Mouse (Mus musculus): Measurements from ENCODE around the gene Gfi1. TPM values are rescaled to one million over a fixed set of nuclear protein-coding genes. Genes with fewer than 3 reads are reported as not detected.

The Gfi1 gene
- polyA plus RNA-seq, 1 experiment from 2014 or later = not detected

DNA sequence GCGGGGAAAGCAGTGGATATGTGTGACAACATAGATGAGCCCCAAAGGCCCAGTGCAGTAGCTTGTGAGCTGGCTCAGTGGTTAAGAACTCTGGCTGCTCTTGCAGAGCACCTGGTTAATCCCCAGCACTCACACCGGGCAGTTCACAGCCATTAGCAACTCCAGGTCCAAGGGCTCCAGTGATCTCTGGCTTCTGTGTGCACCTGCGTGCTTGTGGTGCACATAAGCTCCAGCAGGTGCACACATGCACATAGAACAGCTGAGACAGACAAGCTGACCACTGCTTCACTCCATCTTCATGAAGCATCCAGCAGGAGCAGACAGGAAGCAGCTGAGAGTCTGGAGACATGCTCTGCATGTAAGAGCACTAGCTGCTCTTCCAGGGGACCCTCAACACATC is 12.5 kb upstream of the Gfi1 start:
- Histone ChIP-seq H3K4me1 (0 out of 2 replicates have a peak, but pooled peaks cover 4% of the 10 kb centered on the region), H3K9ac (replicated peaks) (no peak overlapping the region), H3K9me3 (no peaks in the 10 kb centered on the region), H3K36me3 (no peaks in the 10 kb centered on the region), H3K4me3 (no peak overlapping the region), H3K27ac (replicated peaks) (no peak overlapping the region), H3K27me3 (no peaks in the 10 kb centered on the region), H3K4me2 (replicated peaks) (no peak overlapping the region)
- ATAC-seq (replicated peaks) = no peak
- 77% methylated on average over 3 of the region's 3 CpGs for WGBS

DNA sequence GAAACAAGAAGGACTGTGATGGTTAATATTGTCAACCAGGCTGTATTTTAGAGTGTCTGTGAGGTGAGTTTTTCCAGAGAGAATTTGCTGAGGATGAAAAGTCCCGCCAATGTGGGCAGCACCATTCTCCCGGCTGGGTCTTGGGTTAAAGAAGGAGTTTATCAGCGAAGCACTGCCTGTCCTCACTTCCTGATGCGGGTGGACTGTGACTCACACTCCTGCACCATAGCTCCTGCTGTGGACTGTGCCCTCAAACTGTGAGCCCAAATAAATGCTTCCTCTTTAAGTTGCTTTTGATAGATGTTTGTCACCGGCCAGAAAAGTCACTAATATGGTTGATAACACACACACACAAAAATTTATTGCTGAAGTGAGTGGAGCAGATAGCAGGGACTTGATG is 10.3 kb upstream of the Gfi1 start:
- WGBS = 87% methylated on average over 5 of the region's 5 CpGs

DNA sequence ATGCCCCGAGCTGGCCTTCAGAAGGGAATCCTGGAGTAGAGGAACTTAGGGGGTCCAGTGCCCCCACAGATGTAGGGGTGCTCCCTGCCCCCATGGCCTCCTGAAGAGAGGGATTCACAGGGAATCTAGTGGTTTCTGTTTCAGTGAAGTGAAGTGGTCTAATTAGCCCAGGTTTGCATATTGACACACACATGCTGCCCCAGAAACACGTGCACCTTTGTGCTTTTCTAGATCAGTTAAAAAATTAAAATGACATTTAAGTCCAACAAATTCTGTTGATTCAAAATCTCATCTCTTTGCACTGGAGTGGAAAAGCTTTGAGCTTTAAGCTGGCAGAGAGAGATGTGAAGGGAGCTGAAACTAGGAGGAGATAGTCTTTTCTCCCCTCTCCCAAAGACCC is 6.0 kb upstream of the Gfi1 start:
- Histone ChIP-seq H3K9me3 (no peaks in the 10 kb centered on the region), H3K27me3 (peaks cover 41% of the 10 kb centered on the region), H3K4me2 (replicated peaks) (no peak overlapping the region), H3K36me3 (no peaks in the 10 kb centered on the region), H3K4me1 (peaks cover under 1% of the 10 kb centered on the region), H3K4me3 (no peak overlapping the region), H3K27ac (replicated peaks) (no peak overlapping the region), H3K9ac (replicated peaks) (no peak overlapping the region)
- no peak for ATAC-seq (replicated peaks)
- 20% methylated on average over 2 of the region's 2 CpGs for WGBS

More for the DNA sequence above, 10.3 kb upstream of the Gfi1 start:
- 0 out of 2 replicates have a peak, but pooled peaks cover 4% of the 10 kb centered on the region for H3K4me1 ChIP-seq
- H3K36me3 ChIP-seq = no peaks in the 10 kb centered on the region
- ATAC-seq (replicated peaks) = no peak
- H3K27me3 ChIP-seq = 0 out of 2 replicates have a peak, but pooled peaks cover 7% of the 10 kb centered on the region
- no peak overlapping the region for H3K4me2 ChIP-seq (replicated peaks)
- no peak overlapping the region for H3K4me3 ChIP-seq
- H3K27ac ChIP-seq (replicated peaks) = no peak overlapping the region
- no peak overlapping the region for H3K9ac ChIP-seq (replicated peaks)
- no peaks in the 10 kb centered on the region for H3K9me3 ChIP-seq

- Histone ChIP-seq H3K4me2 (replicated peaks) (no peak overlapping the region), H3K9me3 (no peaks in the 10 kb centered on the region), H3K27me3 (peaks cover 46% of the 10 kb centered on the region), H3K27ac (replicated peaks) (no peak overlapping the region), H3K4me1 (peaks cover 5% of the 10 kb centered on the region), H3K4me3 (no peak overlapping the region), H3K9ac (replicated peaks) (no peak overlapping the region), H3K36me3 (no peaks in the 10 kb centered on the region)
- ATAC-seq (replicated peaks) = no peak
- 55% methylated on average over 3 of the region's 3 CpGs for WGBS
Observed at GRCm38 (mm10) chr5:107731408-107731807, 5.6 kb upstream of the Gfi1 start.

DNA sequence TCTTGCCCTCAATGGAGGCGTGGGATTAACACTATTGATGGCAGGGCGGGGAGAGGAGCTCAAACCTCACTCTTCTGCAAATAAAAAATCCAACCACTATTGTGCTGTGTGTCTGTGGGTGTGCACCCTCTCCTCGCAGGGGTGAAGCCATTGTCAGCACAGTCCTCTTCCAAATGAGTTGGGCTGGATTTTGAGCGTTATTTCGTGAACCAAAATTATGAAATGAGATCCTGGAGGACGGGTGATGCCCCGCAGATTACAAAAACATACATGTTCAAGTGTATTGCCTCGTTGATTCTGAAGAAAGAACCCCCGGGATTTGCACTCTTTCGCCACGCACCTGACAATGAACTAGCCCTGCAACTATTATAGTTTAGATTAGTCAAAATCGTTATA is 1.2 kb upstream of the Gfi1 start:
- WGBS = 9% methylated on average over 12 of the region's 12 CpGs
- peaks cover 39% of the 10 kb centered on the region for H3K4me1 ChIP-seq
- H3K27ac ChIP-seq (replicated peaks) = no peak overlapping the region
- peaks cover 76% of the 10 kb centered on the region for H3K27me3 ChIP-seq
- H3K36me3 ChIP-seq = no peaks in the 10 kb centered on the region
- peak overlapping the region; percentile 21; the same call in 1 of the 2 replicates for H3K4me3 ChIP-seq
- no peak for ATAC-seq (replicated peaks)
- H3K4me2 ChIP-seq (replicated peaks) = peak overlapping the region; percentile 29; the same call in 1 of the 2 replicates
- H3K9me3 ChIP-seq = no peaks in the 10 kb centered on the region
- H3K9ac ChIP-seq (replicated peaks) = no peak overlapping the region

- Histone ChIP-seq H3K4me2 (replicated peaks) (peak overlapping the region; percentile 29), H3K9ac (replicated peaks) (no peak overlapping the region), H3K36me3 (no peaks in the 10 kb centered on the region), H3K27me3 (peaks cover 79% of the 10 kb centered on the region), H3K9me3 (no peaks in the 10 kb centered on the region), H3K4me3 (peak overlapping the region; percentile 21), H3K4me1 (peaks cover 45% of the 10 kb centered on the region), H3K27ac (replicated peaks) (no peak overlapping the region)
- ATAC-seq (replicated peaks) = no peak
- under 1% methylated on average over 57 of the region's 57 CpGs for WGBS
Observed at GRCm38 (mm10) chr5:107726281-107727006, 608 bp upstream of the Gfi1 start.

DNA sequence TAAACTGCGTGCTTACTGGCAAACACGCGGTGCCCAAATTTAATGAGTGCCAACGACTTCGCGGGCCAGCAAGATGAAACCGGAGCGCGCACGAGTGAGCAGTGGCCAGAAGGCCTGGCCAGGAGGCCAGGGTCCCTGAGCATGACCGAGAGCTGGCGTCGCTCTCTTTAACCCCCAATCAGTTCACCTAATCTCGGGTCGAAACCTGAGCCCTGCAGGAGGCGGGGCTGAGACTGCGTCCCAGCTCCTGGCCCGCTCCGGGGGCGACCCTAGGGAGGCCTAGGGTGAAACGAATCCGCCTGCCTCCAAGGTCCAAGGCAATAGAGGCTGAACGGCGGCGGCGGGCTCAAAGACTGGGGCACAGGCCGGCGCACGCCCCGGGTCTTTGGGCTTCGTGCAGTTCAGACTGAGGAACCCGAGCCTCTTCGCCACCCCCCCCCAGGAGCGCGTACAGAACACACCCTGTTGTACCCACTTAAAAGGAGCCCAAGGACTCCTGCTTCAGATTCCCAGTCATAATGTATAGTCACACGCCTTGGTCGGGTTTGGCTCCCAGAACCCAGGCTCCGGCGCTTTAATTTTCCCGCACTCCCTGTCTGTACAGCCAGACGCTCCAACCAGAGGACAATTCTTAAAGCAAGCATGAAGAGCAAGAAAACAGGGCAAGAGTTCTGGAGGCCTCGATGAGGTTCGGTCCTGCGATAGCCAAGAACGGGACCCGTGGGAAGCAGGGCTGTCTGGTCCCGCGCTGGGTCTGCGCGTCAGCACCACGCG is 988 bp downstream of the Gfi1 start:
- under 1% methylated on average over 52 of the region's 52 CpGs for WGBS
- Histone ChIP-seq H3K36me3 (no peaks in the 10 kb centered on the region), H3K9me3 (no peaks in the 10 kb centered on the region), H3K9ac (replicated peaks) (no peak overlapping the region), H3K4me1 (peaks cover 52% of the 10 kb centered on the region), H3K27me3 (peaks cover 84% of the 10 kb centered on the region), H3K4me3 (peak overlapping the region; percentile 18), H3K27ac (replicated peaks) (no peak overlapping the region), H3K4me2 (replicated peaks) (peak overlapping the region; percentile 7; the same call in 1 of the 2 replicates)
- peak; percentile 6; the same call in 1 of the 2 replicates for ATAC-seq (replicated peaks)

DNA sequence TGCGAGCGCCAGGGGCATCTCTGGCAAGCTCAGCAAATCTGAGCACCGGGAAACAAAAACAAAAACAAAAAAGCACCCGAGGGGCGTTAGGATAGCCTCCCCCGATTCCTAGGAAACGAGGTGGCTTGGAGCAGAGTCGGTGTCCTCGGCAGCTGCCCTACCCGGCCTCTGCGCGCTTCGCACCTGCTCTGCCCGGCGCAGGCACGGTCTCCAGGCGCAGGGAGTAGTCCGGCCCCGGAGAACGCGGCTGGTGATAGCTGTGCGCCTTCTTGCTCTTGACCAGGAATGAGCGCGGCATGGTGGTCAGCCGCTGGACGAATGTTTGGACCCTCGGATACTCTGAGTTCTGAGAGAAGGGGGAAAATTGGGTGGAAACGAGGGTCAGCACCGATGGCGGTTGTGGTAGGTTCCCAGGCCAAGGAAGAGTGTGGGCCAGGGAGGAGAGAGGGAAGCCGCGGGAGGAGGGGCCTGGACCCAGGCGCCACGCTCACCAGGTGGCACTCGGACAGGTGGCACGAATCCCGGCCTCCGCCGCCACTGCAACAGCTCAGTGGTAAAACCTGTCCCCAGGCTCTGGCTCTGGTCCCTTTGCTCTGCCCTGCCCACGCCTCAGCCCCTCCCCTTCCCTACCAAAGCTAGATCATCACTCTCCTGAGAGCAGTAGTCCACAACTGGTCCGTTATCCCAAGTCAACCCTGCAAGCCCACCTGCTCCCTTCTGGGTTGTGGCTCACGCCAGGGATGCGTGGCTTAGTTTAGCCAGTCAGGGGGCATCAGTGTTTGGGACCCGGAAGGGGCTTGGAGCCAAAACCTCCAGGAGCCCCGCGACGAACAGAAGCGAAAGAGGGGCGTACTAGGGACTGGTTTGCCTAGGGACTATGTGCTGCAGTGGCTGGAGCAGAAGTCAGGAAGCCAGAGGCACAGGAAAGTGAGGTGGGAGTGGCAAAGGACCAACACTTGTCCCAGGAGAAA is 2.0 kb downstream of the Gfi1 start:
- Histone ChIP-seq H3K27ac (replicated peaks) (no peak overlapping the region), H3K4me1 (peaks cover 52% of the 10 kb centered on the region), H3K9ac (replicated peaks) (no peak overlapping the region), H3K36me3 (no peaks in the 10 kb centered on the region), H3K9me3 (no peaks in the 10 kb centered on the region), H3K27me3 (peaks cover 90% of the 10 kb centered on the region), H3K4me3 (no peak overlapping the region), H3K4me2 (replicated peaks) (0 out of 2 replicates have a peak overlapping the region, but pooled peaks have one; percentile 18)
- under 1% methylated on average over 47 of the region's 49 CpGs for WGBS
- no peak for ATAC-seq (replicated peaks)

GRCm38 (mm10) chr5:107722661-107723532 is 2.9 kb downstream of the Gfi1 start:
- 0 out of 2 replicates have a peak overlapping the region, but pooled peaks have one; percentile 18 for H3K4me2 ChIP-seq (replicated peaks)
- H3K27me3 ChIP-seq = peaks cover 88% of the 10 kb centered on the region
- no peaks in the 10 kb centered on the region for H3K36me3 ChIP-seq
- under 1% methylated on average over 34 of the region's 34 CpGs for WGBS
- ATAC-seq (replicated peaks) = no peak
- no peak overlapping the region for H3K27ac ChIP-seq (replicated peaks)
- no peak overlapping the region for H3K4me3 ChIP-seq
- no peaks in the 10 kb centered on the region for H3K9me3 ChIP-seq
- peaks cover 52% of the 10 kb centered on the region for H3K4me1 ChIP-seq
- H3K9ac ChIP-seq (replicated peaks) = no peak overlapping the region

DNA sequence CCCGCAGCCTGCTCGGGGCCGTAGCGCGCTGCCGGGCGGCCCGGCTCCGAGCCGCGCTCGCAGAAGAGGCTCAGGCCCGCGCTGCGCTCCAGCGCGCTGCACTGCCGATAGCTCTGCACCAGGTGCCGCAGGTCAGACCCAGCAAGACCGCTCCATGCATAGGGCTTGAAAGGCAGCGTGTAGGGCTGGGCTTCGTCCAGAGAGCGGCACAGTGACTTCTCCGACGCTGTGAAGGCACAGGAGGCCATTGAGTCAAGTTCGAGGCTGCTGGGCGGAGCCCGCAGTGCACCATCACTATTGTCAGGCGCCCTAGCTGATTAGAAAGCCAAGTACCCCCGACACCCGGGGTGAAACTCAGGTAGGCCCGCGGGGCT is 4.2 kb downstream of the Gfi1 start:
- Histone ChIP-seq H3K36me3 (no peaks in the 10 kb centered on the region), H3K9me3 (no peaks in the 10 kb centered on the region), H3K27ac (replicated peaks) (no peak overlapping the region), H3K4me1 (peaks cover 49% of the 10 kb centered on the region), H3K27me3 (peaks cover 89% of the 10 kb centered on the region), H3K4me2 (replicated peaks) (peak overlapping the region; percentile 49), H3K9ac (replicated peaks) (no peak overlapping the region), H3K4me3 (peak overlapping the region; percentile 32)
- 2% methylated on average over 33 of the region's 33 CpGs for WGBS
- 0 out of 2 replicates have a peak, but pooled peaks have one; percentile 44 for ATAC-seq (replicated peaks)
